Mouse (Mus musculus) MEL (cell line): ENCODE data around the gene Taf9. TPM values are rescaled to one million over a fixed set of nuclear protein-coding genes. Genes with fewer than 3 reads are reported as not detected.

Experiments used
- DNase-seq: peaks from one replicate; pipeline ENCODE4 v3.0.0; 2011; ENCODE audit warnings: low read depth, low spot score
- H3K27ac ChIP-seq: 2 replicates; pipeline ENCODE4 v1.5.1; 2012; ENCODE audit warnings: low read depth, mild to moderate bottlenecking, control low read depth, low read length, moderate library complexity; ENCODE audit not compliant: control insufficient read depth
- H3K27me3 ChIP-seq, 2 experiments: fragments of 150-350 bp in 1 of 2; sonication (generic) in 1 of 2; 2 replicates each; pipeline ENCODE4 v1.6.1; 2012; ENCODE audit warnings: low read length in 2 of 2, mild to moderate bottlenecking in 2 of 2, improper control_type of control experiment in 1 of 2, moderate library complexity in 1 of 2; ENCODE audit not compliant: insufficient read depth in 2 of 2, control insufficient read depth in 1 of 2
- H3K36me3 ChIP-seq, 2 experiments: 2 replicates each; pipeline ENCODE4 v1.6.1; 2012 to 2014; ENCODE audit warnings: low read length in 2 of 2, improper control_type of control experiment in 1 of 2, inconsistent platforms in 1 of 2, mild to moderate bottlenecking in 1 of 2; ENCODE audit not compliant: insufficient read depth in 2 of 2, control insufficient read depth in 1 of 2
- H3K4me1 ChIP-seq, 2 experiments: fragments of 150-350 bp in 1 of 2; sonication (generic) in 1 of 2; 2 replicates each; pipeline ENCODE4 v1.6.1; 2012; ENCODE audit warnings: low read length in 2 of 2, improper control_type of control experiment in 1 of 2, mild to moderate bottlenecking in 1 of 2; ENCODE audit not compliant: insufficient read depth in 2 of 2, control insufficient read depth in 1 of 2
- H3K4me3 ChIP-seq, 2 experiments: fragments of 150-350 bp in 1 of 2; sonication (generic) in 1 of 2; 2 replicates each; pipeline ENCODE4 v1.5.1; 2012; ENCODE audit warnings: low read depth in 2 of 2, low read length in 2 of 2, mild to moderate bottlenecking in 2 of 2, moderate library complexity in 2 of 2, control low read depth in 1 of 2, improper control_type of control experiment in 1 of 2; ENCODE audit not compliant: control insufficient read depth in 1 of 2, insufficient read depth in 1 of 2
- H3K79me2 ChIP-seq: 2 replicates; pipeline ENCODE4 v1.6.1; 2012; ENCODE audit warnings: mild to moderate bottlenecking, low read length, moderate library complexity; ENCODE audit not compliant: control insufficient read depth, poor library complexity, insufficient read depth
- H3K9ac ChIP-seq: 2 replicates; pipeline ENCODE4 v1.6.1; 2012; ENCODE audit warnings: low read depth, mild to moderate bottlenecking, control low read depth, low read length, moderate library complexity; ENCODE audit not compliant: control insufficient read depth, poor library complexity, severe bottlenecking
- H3K9me3 ChIP-seq: fragments of 150-350 bp; sonication (generic); replicated peaks from 2 replicates; pipeline ENCODE4 v1.6.1; 2012; ENCODE audit warnings: mild to moderate bottlenecking, low read length, improper control_type of control experiment, moderate library complexity; ENCODE audit not compliant: insufficient read depth
- BHLHE40 ChIP-seq: IDR thresholded peaks from 2 replicates; pipeline ENCODE4 v1.6.1; 2012; ENCODE audit warnings: low read depth, mild to moderate bottlenecking, inconsistent platforms, low read length, improper control_type of control experiment, borderline replicate concordance
- CHD1 ChIP-seq: IDR thresholded peaks from 2 replicates; pipeline ENCODE4 v1.6.1; 2012; ENCODE audit warnings: low read depth, mild to moderate bottlenecking, inconsistent platforms, low read length, improper control_type of control experiment
- CHD2 ChIP-seq: IDR thresholded peaks from 2 replicates; pipeline ENCODE4 v1.6.1; 2011; ENCODE audit warnings: low read length, improper control_type of control experiment
- CTCF ChIP-seq, 3 experiments: IDR thresholded peaks in 2 of 3; conservative IDR thresholded peaks in 1 of 3; 2 replicates each; pipeline ENCODE4 v1.5.1; 2011 to 2012; ENCODE audit warnings: low read length in 3 of 3, low read depth in 2 of 3, mild to moderate bottlenecking in 2 of 3, improper control_type of control experiment in 1 of 3, inconsistent platforms in 1 of 3, mixed read lengths in 1 of 3, moderate library complexity in 1 of 3; ENCODE audit not compliant: control insufficient read depth in 1 of 3, insufficient read depth in 1 of 3, poor library complexity in 1 of 3, severe bottlenecking in 1 of 3
- ELF1 ChIP-seq: IDR thresholded peaks from 2 replicates; pipeline ENCODE4 v1.6.1; 2014; ENCODE audit warnings: low read depth, mild to moderate bottlenecking, inconsistent platforms, low read length, improper control_type of control experiment, moderate library complexity
- EP300 ChIP-seq, 2 experiments: IDR thresholded peaks; 2 replicates each; pipeline ENCODE4 v1.6.1; 2011; ENCODE audit warnings: improper control_type of control experiment in 2 of 2, low read length in 2 of 2, low read depth in 1 of 2, mild to moderate bottlenecking in 1 of 2
- GABPA ChIP-seq: IDR thresholded peaks from 2 replicates; pipeline ENCODE4 v1.6.1; 2012; ENCODE audit warnings: low read depth, mild to moderate bottlenecking, inconsistent platforms, low read length, improper control_type of control experiment, moderate library complexity
- GATA1 ChIP-seq: IDR thresholded peaks from 2 replicates; pipeline ENCODE4 v1.6.1; 2011; ENCODE audit warnings: low read depth, low read length, improper control_type of control experiment
- HCFC1 ChIP-seq: IDR thresholded peaks from 2 replicates; pipeline ENCODE4 v1.6.1; 2012; ENCODE audit warnings: low read depth, mild to moderate bottlenecking, inconsistent platforms, low read length, improper control_type of control experiment, moderate library complexity
- JUND ChIP-seq: IDR thresholded peaks from 2 replicates; pipeline ENCODE4 v1.6.1; 2011; ENCODE audit warnings: low read depth, mild to moderate bottlenecking, improper control_type of control experiment, low read length
- KAT2A ChIP-seq: conservative IDR thresholded peaks from 2 replicates; pipeline ENCODE4 v1.6.1; 2012; ENCODE audit warnings: low read depth, low read length, improper control_type of control experiment, inconsistent platforms
- MAZ ChIP-seq: IDR thresholded peaks from 2 replicates; pipeline ENCODE4 v1.6.1; 2012; ENCODE audit warnings: low read depth, mild to moderate bottlenecking, inconsistent platforms, low read length, improper control_type of control experiment
- MEF2A ChIP-seq: IDR thresholded peaks from 2 replicates; pipeline ENCODE4 v1.6.1; 2014; ENCODE audit warnings: low read depth, mild to moderate bottlenecking, inconsistent platforms, low read length, improper control_type of control experiment; ENCODE audit not compliant: poor library complexity, insufficient replicate concordance, severe bottlenecking; ENCODE audit errors: extremely low read depth
- MYB ChIP-seq: IDR thresholded peaks from 2 replicates; pipeline ENCODE4 v1.6.1; 2011; ENCODE audit warnings: mild to moderate bottlenecking, low read depth, low read length, improper control_type of control experiment
- MYC ChIP-seq: IDR thresholded peaks from 2 replicates; pipeline ENCODE4 v1.6.1; 2011; ENCODE audit warnings: low read depth, mild to moderate bottlenecking, low read length, improper control_type of control experiment, moderate library complexity
- NELFE ChIP-seq: IDR thresholded peaks from 2 replicates; pipeline ENCODE4 v1.6.1; 2011; ENCODE audit warnings: low read depth, low read length, improper control_type of control experiment
- POLR2AphosphoS2 ChIP-seq: IDR thresholded peaks from 2 replicates; pipeline ENCODE4 v1.6.1; 2011; ENCODE audit warnings: low read length, improper control_type of control experiment
- POLR2AphosphoS5 ChIP-seq: IDR thresholded peaks from 2 replicates; pipeline ENCODE4 v1.6.1; 2012; ENCODE audit warnings: low read depth, borderline replicate concordance, mild to moderate bottlenecking, inconsistent platforms, low read length, moderate library complexity, mixed read lengths
- RAD21 ChIP-seq: IDR thresholded peaks from 2 replicates; pipeline ENCODE4 v1.6.1; 2011; ENCODE audit warnings: mild to moderate bottlenecking, low read depth, low read length, improper control_type of control experiment
- RCOR1 ChIP-seq: IDR thresholded peaks from 2 replicates; pipeline ENCODE4 v1.6.1; 2012; ENCODE audit warnings: low read depth, mild to moderate bottlenecking, inconsistent platforms, low read length, improper control_type of control experiment
- SMC3 ChIP-seq: IDR thresholded peaks from 2 replicates; pipeline ENCODE4 v1.6.1; 2011; ENCODE audit warnings: low read depth, low read length, improper control_type of control experiment
- TBP ChIP-seq: IDR thresholded peaks from 2 replicates; pipeline ENCODE4 v1.8.0; 2011; ENCODE audit warnings: low read depth, low read length, improper control_type of control experiment
- TCF12 ChIP-seq: IDR thresholded peaks from 2 replicates; pipeline ENCODE4 v1.6.1; 2014; ENCODE audit warnings: low read depth, mild to moderate bottlenecking, inconsistent platforms, low read length, improper control_type of control experiment, moderate library complexity
- ZC3H11A ChIP-seq: IDR thresholded peaks from 2 replicates; pipeline ENCODE4 v1.6.1; 2012; ENCODE audit warnings: low read depth, mild to moderate bottlenecking, inconsistent platforms, low read length, improper control_type of control experiment
- ZMIZ1 ChIP-seq: IDR thresholded peaks from 2 replicates; pipeline ENCODE4 v1.6.1; 2012; ENCODE audit warnings: low read depth, mild to moderate bottlenecking, inconsistent platforms, low read length, improper control_type of control experiment, moderate library complexity
- polyA plus RNA-seq, 2 experiments: library from polyadenylated mRNA; stranded (reverse) in 1 of 2; unstranded in 1 of 2; fragments of >175 nt in 1 of 2; fragments of >200 nt in 1 of 2; gene quantifications; 2 replicates each; pipeline versions ENCODE4 v1.2.1 to v1.2.4; 2012; ENCODE audit warnings: low replicate concordance in 2 of 2, low read depth in 1 of 2; ENCODE audit not compliant: insufficient read length in 2 of 2, insufficient read depth in 1 of 2, missing spikeins in 1 of 2
- total RNA-seq: library from RNA; depleted of rRNA; stranded (reverse); fragments of 300-350 nt; gene quantifications from 2 replicates; pipeline ENCODE4 v1.2.3, GENCODE M21; 2012

Gene Taf9
- total and polyA plus RNA-seq, 3 experiments: 19.8 to 38.5 TPM; not detected in 1

DNA sequence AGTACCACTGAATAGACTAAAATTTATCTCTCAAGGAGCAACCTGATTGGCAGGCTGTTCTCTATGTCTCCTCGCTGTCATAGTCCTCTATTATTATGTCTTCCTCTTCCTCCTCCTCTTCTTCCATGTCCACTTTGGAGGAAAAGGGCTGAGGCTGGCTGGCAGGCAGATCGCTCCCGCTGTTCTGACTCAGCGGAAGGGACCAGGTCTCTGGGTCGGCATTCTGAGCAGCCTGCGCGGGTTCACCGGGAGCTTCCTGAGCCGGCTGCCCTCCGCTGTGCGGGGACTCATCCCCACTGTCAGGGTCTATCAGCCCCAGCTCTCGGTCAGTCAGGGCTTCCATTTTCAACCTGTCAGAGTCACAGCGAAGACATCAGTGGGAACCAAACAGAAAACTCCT is 33.8 kb upstream of the Taf9 start:
- no peak for DNase-seq
- peaks cover 0 to 32% of the 10 kb centered on the region in 2 experiments; a peak in 2 of 4 replicates for H3K36me3 ChIP-seq
- H3K9me3 ChIP-seq: no peaks in the 10 kb centered on the region
- H3K27ac ChIP-seq: no peak overlapping the region
- no peak overlapping the region for H3K4me3 ChIP-seq
- no peak overlapping the region for H3K9ac ChIP-seq
- no peaks in the 10 kb centered on the region for H3K4me1 ChIP-seq
- no peaks in the 10 kb centered on the region for H3K27me3 ChIP-seq
- H3K79me2 ChIP-seq: no peaks in the 10 kb centered on the region
- no peak for TF ChIP-seq HCFC1
- no peak for TF ChIP-seq POLR2AphosphoS5
- no peak for TF ChIP-seq RAD21
- TF ChIP-seq EP300 (IDR thresholded peaks at IDR 0.05; ENCODE audit: low read depth in 1 of 2, low read length in 2 of 2): no peak
- no peak for TF ChIP-seq BHLHE40
- no peak for TF ChIP-seq ELF1
- no peak for TF ChIP-seq KAT2A
- TF ChIP-seq GATA1: no peak
- TF ChIP-seq ZMIZ1: no peak
- TF ChIP-seq GABPA: no peak
- no peak for TF ChIP-seq CTCF (IDR thresholded peaks at IDR 0.05 in 2 of 3, conservative IDR thresholded peaks at IDR 0.05 in 1 of 3; ENCODE audit: control insufficient read depth in 1 of 3, insufficient read depth in 1 of 3, low read depth in 2 of 3, low read length in 3 of 3, poor library complexity in 1 of 3, severe bottlenecking in 1 of 3)
- TF ChIP-seq SMC3: no peak
- TF ChIP-seq CHD2: no peak
- TF ChIP-seq CHD1: no peak
- TF ChIP-seq TBP: no peak
- no peak for TF ChIP-seq MYB
- TF ChIP-seq MYC: no peak
- TF ChIP-seq MAZ: no peak

DNA sequence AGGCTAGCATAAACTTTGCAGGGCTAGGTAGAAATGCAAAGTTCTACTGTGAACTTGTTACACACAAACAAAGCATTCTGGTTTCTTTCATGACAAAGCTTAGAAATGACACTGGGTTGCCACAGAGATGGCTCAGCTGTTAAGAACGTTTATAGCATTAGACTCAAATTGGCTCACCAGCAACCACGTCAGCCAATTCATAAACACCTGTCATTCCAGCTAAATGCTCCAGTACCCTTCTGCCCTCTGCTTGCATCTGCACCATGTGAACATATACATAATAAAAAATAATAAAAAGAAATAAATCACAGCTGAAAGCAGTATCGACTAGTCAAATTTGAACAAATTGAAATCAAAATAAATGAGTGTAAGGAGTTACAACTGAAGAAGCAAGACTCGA is 29.1 kb upstream of the Taf9 start:
- no peak overlapping the region for H3K9ac ChIP-seq
- H3K4me3 ChIP-seq: no peak overlapping the region
- peaks cover 0 to 46% of the 10 kb centered on the region in 2 experiments; a peak in 2 of 4 replicates for H3K36me3 ChIP-seq
- no peaks in the 10 kb centered on the region for H3K27me3 ChIP-seq
- H3K27ac ChIP-seq: no peak overlapping the region
- TF ChIP-seq MEF2A: no peak
- TF ChIP-seq RCOR1: no peak
- no peak for TF ChIP-seq POLR2AphosphoS2
- TF ChIP-seq NELFE: no peak
- TF ChIP-seq CTCF (IDR thresholded peaks at IDR 0.05 in 2 of 3, conservative IDR thresholded peaks at IDR 0.05 in 1 of 3; ENCODE audit: control insufficient read depth in 1 of 3, insufficient read depth in 1 of 3, low read depth in 2 of 3, low read length in 3 of 3, poor library complexity in 1 of 3, severe bottlenecking in 1 of 3): no peak
- TF ChIP-seq TBP: no peak
- no peak for TF ChIP-seq ZC3H11A
- TF ChIP-seq MYC: no peak
- TF ChIP-seq JUND: no peak
- TF ChIP-seq ELF1: no peak
- no peak for TF ChIP-seq TCF12
- TF ChIP-seq EP300 (IDR thresholded peaks at IDR 0.05; ENCODE audit: low read depth in 1 of 2, low read length in 2 of 2): no peak
- no peaks in the 10 kb centered on the region for H3K4me1 ChIP-seq
- no peak for DNase-seq
- no peaks in the 10 kb centered on the region for H3K79me2 ChIP-seq
- H3K9me3 ChIP-seq: no peaks in the 10 kb centered on the region
